Mouse (Mus musculus): Measurements from ENCODE around the gene Cacna1a.
"Not testable (repeated sequence)": the region's sequence is repeated elsewhere in the genome, so short reads cannot be mapped to it uniquely, and the experiment has no call there.

The Cacna1a gene

GRCm38 (mm10) chr8:84659936-84660818 lies 271.9 kb downstream of the Cacna1a start:
- no peak for DNase-seq (ENCODE audit: low read depth, low spot score)

DNA sequence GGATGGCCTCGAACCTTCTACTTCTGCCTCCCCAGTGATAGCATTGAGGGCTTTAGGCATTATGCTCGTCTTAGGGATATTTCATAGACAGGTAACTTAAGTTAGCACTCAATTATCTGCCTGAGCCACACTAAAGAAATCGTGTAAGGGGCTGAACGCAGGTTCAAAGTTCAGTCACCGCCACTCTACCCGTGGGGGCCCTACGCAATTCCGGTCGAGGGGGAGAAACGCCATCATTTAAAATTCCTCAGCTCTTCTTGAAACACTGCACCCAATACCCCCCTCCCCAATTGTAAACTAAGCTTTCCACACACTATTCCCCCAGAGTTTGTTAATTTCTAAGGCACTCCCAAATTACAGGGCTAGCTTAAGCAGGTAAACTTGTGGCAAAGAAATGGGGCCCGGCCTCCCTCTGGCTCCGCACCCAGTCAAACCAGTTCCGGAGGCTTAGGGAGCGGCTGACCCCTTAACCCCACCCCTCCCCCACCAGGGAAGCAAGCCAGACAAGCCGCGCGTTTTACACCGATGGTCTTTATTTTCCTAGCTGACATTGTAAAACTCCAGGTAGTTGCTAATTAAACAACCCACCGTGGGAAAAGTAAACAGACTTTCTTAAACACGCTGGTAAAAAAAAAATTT lies 272.7 kb downstream of the Cacna1a start:
- no peak for DNase-seq (ENCODE audit: low read depth, low spot score)

GRCm38 (mm10) chr8:84661458-84661871 lies 273.2 kb downstream of the Cacna1a start:
- peak; percentile 60 for DNase-seq (ENCODE audit: low read depth, low spot score)

DNA sequence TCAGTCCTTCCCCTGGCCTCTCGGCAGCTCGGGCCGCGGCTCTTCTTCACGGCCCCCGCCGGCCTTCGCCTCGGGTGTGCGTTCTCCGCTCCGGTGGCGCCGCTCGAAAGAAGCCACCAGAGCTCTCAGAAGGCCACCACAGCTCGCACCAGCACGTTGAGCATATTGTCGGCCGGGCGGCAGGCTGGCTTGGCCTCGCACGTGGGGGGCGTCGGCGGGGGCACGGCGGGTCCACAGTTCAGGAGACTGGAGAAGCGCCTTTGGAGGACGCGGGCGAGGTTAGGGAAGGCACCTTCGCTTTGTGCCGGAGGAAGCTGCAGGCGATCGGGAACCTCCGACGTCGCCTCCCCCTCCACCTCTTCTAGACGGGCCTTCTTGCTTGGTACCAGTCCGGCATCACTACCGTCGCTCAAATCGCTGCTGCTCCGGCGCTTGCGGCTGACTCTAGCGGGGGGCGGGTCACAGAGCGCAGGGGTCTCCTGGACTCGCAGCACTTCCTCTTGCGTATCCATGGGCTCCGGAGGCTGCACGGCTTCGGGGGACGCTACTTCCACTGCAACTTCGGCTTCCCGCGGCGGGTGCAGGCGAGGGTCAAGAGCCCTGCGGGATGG lies 273.8 kb downstream of the Cacna1a start:
- DNase-seq (ENCODE audit: low read depth, low spot score) = no peak

GRCm38 (mm10) chr8:84662581-84663065 lies 274.4 kb downstream of the Cacna1a start, which contains the start of gene Ier2:
Ier2 (minus strand) TSS chr8:84662852.
- peak; percentile 98 for DNase-seq (ENCODE audit: low read depth, low spot score)

GRCm38 (mm10) chr8:84663483-84664327 lies 275.5 kb downstream of the Cacna1a start:
- DNase-seq (ENCODE audit: low read depth, low spot score) = peak; percentile 99

DNA sequence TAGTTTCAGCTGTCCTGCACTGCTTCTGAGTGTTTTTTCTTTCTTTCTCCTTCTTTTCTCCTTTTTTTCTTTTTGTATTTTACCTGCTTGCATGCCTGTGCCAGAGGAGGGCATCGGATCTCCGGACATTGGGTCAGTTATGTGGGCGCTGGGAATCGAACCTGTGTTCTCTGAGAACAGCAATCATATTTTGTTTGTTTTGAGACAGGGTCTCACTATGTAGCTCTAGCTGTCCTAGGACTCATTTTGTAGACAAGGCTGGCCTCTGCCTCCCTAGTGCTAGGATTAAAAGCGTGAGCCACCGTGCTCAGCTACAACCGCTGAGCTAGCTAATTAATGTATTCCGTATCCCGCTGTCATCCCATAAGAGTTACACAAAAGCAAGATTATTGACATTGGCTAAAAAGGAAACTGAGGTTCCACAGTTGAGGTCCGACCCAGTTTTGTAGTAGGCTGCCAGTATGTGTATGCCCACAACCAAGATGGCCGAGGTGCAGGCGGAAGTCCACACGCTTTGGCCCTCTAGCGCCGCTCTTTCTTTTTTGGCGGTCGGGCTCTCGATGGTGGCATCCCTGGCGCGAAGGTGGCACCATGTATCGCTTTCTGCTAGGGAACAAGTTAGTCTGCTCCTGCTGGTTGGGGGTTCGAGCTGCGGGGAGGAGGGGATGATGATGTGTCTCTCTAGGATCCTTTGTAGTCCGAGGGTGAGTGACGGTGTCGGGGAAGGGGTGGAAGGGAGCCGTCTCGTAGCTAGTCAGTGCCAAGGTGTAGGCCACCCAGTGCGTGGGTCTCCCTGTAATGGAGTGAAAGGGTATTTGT lies 276.5 kb downstream of the Cacna1a start:
- peak; percentile 91 for DNase-seq (ENCODE audit: low read depth, low spot score)

DNA sequence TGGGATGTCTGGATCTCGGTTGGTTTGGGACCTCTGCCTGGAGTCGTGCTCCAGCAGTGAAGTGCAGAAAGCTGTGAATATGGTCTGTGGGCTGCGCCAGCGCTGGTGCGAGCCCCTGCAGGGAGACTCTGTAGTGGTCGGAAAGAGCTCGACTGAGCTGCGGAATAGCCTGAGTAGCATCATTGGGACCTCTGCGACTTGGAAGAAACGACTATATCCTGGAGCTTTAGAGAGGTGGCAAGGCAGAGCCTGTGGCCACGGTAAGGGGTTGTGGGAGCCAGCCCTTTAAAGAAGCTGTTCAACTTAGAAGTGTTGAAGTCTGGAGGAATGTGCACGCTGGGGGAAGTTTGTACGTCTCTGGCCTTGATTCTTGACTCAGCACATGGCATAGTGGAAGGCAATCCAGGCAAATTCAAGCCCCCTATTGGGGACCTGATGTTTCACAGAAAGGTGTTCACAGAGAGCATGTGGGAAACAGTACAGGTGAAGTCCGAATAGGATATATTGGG lies 277.2 kb downstream of the Cacna1a start:
- no peak for DNase-seq (ENCODE audit: low read depth, low spot score)

DNA sequence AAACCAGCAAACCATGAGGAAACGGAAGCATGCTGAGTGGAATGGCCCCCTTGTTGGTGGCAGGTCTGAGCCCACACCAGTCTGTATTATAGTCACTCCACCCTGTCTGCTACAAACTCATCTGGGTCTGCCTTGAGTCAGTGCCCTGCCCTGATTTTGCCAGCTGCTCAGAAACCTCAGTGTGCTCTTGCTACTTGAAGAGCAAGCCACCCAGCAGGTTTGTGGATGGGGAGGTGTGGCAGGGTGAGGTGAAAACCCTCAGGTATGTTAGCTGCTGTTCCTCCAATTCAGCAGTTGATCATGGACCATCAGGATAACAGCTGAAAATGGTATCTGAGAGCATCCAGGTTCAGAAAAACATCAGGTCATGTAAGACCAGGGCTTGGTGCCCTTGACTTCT lies 279.8 kb downstream of the Cacna1a start:
- DNase-seq (ENCODE audit: low read depth, low spot score) = no peak

- DNase-seq (ENCODE audit: low read depth, low spot score) = no peak
Measured at GRCm38 (mm10) chr8:84668731-84669485, 280.7 kb downstream of the Cacna1a start.

DNA sequence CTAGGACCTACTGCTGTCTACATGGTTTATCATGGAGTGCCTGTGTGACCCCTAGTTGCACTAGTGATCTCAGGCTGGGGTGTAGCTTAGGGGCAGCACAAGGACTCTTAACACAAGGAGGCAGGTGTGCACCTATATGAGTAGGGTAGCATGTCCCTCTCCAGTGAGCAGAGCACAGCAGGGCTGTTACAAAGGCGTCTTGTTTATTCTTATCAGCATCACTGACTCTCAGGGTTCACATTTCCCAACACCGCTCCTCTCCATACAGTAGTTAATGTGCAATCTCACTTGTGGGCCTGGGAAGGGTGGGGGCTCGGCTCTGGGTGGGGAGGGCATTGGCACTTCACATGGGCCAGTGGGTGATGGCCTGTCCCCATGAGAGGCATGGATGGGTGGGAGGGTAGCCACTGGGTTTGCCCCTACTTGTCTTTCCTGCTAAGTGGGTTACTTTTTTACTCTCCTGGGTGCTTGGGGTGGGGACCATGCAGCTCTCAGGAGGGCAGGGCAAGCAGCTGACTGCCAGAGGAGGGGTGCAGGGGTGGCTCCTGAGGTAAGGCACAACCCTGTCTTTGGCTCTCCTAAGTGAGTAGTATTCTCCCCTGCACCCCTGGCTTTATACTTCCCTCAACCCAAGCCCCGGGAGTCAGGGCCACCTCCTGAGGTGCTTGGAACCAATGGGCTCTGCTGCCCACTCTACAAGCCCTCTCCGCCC lies 282.2 kb downstream of the Cacna1a start:
- not testable (repeated sequence) for DNase-seq (ENCODE audit: low read depth, low spot score)

DNA sequence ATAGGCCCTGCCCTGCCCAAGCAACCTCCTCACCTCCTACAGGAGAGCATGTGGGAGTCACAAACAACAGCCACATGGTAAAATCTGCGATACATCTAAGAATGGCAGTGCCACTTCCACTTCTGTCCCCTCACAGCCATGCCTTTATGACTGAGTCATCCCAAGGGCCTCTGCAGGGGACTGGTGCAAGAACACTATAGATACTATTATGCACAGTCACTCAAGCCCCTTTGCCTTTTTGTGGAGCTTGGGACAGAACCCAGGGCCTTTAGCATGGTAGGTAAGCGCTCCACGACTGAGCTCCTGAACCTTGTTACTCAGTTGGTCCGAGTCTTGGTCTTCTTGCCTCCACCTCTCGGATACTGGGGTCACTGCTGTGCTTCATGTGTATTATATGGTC lies 289.1 kb downstream of the Cacna1a start:
- no peak for DNase-seq (ENCODE audit: low read depth, low spot score)

- DNase-seq (ENCODE audit: low read depth, low spot score) = no peak
Measured at GRCm38 (mm10) chr8:84681476-84681875, 293.2 kb downstream of the Cacna1a start.

DNA sequence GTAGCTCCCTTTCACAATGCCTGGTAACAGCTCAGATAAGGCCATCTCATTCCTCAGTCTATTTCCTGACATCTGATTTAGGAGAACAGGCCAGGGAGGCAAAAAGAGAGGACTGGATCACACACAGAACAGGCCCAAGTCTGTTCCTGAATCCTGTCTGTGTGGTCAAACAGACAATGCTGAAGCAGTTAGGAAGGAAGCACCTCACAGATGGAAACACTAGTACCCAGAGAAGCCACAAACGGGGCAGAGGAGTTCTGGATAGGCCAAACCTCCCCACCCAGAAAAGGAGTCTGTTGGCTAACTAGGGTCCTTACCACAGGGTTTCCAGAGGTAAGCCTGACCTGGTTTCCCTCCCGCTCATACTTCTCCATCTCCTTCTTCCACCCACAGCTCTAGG lies 294.0 kb downstream of the Cacna1a start:
- DNase-seq (ENCODE audit: low read depth, low spot score) = no peak

GRCm38 (mm10) chr8:84684537-84684936 lies 296.3 kb downstream of the Cacna1a start:
- DNase-seq (ENCODE audit: low read depth, low spot score) = no peak

- peak; percentile 78 for DNase-seq (ENCODE audit: low read depth, low spot score)
Measured at GRCm38 (mm10) chr8:84686191-84687002, 298.2 kb downstream of the Cacna1a start, which contains the start of gene Trmt1. Trmt1 (plus strand) TSS chr8:84686307.

DNA sequence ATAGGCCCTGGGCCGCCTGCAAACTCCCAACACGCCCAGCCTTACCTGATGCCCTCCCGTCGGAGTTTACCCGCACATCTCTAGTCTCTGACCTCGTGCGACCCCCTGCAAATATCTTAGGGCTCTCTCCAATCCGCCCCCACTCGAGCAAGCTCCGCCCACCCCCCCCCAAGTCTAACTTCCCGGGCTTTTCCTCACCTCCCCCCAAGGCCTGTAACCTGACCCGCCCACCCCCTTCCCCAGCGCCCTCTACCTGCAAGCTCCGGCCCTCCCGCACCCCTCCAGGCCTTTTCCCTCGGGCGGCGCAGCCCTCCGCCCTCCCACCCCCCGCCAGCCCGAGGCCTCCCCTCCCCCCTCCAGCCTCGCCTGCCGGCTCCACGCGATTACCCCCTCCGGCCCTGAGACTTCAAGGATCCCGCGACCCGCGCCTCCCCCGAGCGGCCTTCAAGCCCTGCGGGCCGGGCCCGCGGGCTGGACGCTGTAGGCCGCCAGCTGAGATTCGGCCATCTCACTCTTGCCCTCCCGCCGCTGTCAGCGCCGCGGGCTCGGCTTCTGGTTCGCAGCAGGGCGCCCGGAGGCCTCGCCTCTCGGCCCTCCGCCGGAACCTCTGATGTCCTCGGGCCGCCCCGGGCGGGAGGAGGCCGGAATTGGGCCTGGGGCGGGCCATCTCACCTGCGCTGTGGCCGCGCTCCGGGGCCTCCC lies 298.9 kb downstream of the Cacna1a start:
- peak; percentile 80 for DNase-seq (ENCODE audit: low read depth, low spot score)

Data from A20 (cell line).